Mouse (Mus musculus): ENCODE data around the gene Sec13. TPM values are rescaled to one million over a fixed set of nuclear protein-coding genes. Genes with fewer than 3 reads are reported as not detected.
A peak's percentile ranks its signal among the peaks of the same experiment; 100 is the strongest.
"Not testable (repeated sequence)": the region's sequence is repeated elsewhere in the genome, so short reads cannot be mapped to it uniquely, and the experiment has no call there.

Sec13 gene
- polyA plus RNA-seq, 1 experiment from 2014 or later, result 110 TPM

DNA sequence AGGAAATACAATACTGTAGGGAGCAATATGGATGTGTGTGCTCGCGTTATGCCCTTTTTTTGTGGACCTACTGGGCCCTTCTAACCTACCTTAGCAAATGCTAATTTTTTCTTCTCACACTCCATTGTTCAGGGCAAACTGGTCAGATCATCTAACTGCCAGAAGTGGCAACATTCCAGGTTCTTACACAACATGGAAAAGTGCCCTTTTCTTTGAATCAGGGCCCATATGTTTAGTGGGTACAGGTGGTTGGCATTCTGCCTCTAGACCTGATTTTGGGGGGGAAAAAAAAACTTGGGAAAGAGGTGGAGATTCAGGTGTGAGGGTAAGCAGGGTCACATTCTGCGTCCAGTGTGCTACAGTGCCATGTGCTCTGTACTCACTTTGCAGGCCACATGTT lies 23.0 kb downstream of the Sec13 start:
- Histone ChIP-seq H3K27me3 (ENCODE audit: insufficient read depth, low read length) (no peaks in the 10 kb centered on the region), H3K4me1 (ENCODE audit: insufficient read depth) (peaks cover 28% of the 10 kb centered on the region), H3K4me3 (ENCODE audit: low read depth, low read length) (no peak overlapping the region), H3K4me2 (ENCODE audit: low read depth, low read length) (no peak overlapping the region), H3K27ac (ENCODE audit: low read depth) (no peak overlapping the region), H3K36me3 (replicated peaks; ENCODE audit: insufficient read depth, low read length) (peaks cover 59% of the 10 kb centered on the region), H3K9me3 (ENCODE audit: low read length) (no peaks in the 10 kb centered on the region), H3K9ac (replicated peaks) (no peak overlapping the region)
- DNase-seq, result no peak
- no peak; the same call in 1 of the 2 replicates for ATAC-seq
- TF ChIP-seq EP300 (IDR thresholded peaks at IDR 0.05; ENCODE audit: low read depth), result no peak
- no peak for TF ChIP-seq CTCF (IDR thresholded peaks at IDR 0.05; ENCODE audit: low read depth)
- 77% methylated on average over 3 of the region's 3 CpGs for WGBS (ENCODE audit: insufficient replicate concordance)

DNA sequence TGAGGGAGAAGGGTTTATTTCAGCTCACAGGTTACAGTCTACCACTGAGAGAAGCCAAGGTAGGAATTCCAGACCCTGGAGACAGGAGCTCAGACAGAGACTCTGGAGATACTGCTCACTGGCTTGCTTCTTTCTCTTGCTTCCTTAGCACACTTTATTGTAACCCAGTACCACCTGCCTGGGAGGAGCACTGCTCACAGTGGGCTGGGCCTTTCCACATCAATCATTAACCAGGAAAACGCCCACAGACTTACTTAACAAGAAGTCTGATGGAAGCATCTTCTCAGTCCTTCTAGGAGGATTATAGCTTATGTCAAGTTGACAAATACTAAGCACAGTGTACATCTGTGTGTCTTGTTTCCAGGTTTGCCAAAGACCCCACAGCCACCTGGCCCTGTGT lies 25.7 kb downstream of the Sec13 start:
- WGBS (ENCODE audit: insufficient replicate concordance), result 69% methylated on average over 1 of the region's 1 CpGs
- Histone ChIP-seq H3K4me2 (ENCODE audit: low read depth, low read length) (no peak overlapping the region), H3K27ac (ENCODE audit: low read depth) (peak overlapping the region; percentile 46; the same call in 1 of the 2 replicates), H3K36me3 (replicated peaks; ENCODE audit: insufficient read depth, low read length) (peaks cover 74% of the 10 kb centered on the region), H3K9ac (replicated peaks) (no peak overlapping the region), H3K4me3 (ENCODE audit: low read depth, low read length) (no peak overlapping the region), H3K9me3 (ENCODE audit: low read length) (no peaks in the 10 kb centered on the region), H3K27me3 (ENCODE audit: insufficient read depth, low read length) (no peaks in the 10 kb centered on the region), H3K4me1 (ENCODE audit: insufficient read depth) (peaks cover 19% of the 10 kb centered on the region)
- no peak for DNase-seq
- TF ChIP-seq EP300 (IDR thresholded peaks at IDR 0.05; ENCODE audit: low read depth) (no peak), CTCF (IDR thresholded peaks at IDR 0.05; ENCODE audit: low read depth) (no peak)
- no peak for ATAC-seq

GRCm38 (mm10) chr6:113714276-113714675 lies 26.3 kb downstream of the Sec13 start:
- no peaks in the 10 kb centered on the region for H3K27me3 ChIP-seq (ENCODE audit: insufficient read depth, low read length)
- TF ChIP-seq EP300 (IDR thresholded peaks at IDR 0.05; ENCODE audit: low read depth) (no peak), CTCF (IDR thresholded peaks at IDR 0.05; ENCODE audit: low read depth) (no peak)
- ATAC-seq (peak; percentile 28; the same call in 1 of the 2 replicates), DNase-seq (no peak)
- peaks cover 76% of the 10 kb centered on the region for H3K36me3 ChIP-seq (replicated peaks; ENCODE audit: insufficient read depth, low read length)
- H3K4me3 ChIP-seq (ENCODE audit: low read depth, low read length), result no peak overlapping the region
- no peaks in the 10 kb centered on the region for H3K9me3 ChIP-seq (ENCODE audit: low read length)
- no peak overlapping the region for H3K4me2 ChIP-seq (ENCODE audit: low read depth, low read length)
- peaks cover 16% of the 10 kb centered on the region for H3K4me1 ChIP-seq (ENCODE audit: insufficient read depth)
- peak overlapping the region; percentile 46 for H3K27ac ChIP-seq (ENCODE audit: low read depth)
- no peak overlapping the region for H3K9ac ChIP-seq (replicated peaks)
- WGBS (ENCODE audit: insufficient replicate concordance), result 58% methylated on average over 2 of the region's 2 CpGs

- H3K36me3 ChIP-seq (replicated peaks; ENCODE audit: insufficient read depth, low read length), result peaks cover 81% of the 10 kb centered on the region
- not testable (repeated sequence) for H3K9me3 ChIP-seq (ENCODE audit: low read length); H3K4me3 ChIP-seq (ENCODE audit: low read depth, low read length); DNase-seq; H3K9ac ChIP-seq (replicated peaks); H3K27ac ChIP-seq (ENCODE audit: low read depth); ATAC-seq; H3K4me2 ChIP-seq (ENCODE audit: low read depth, low read length); H3K27me3 ChIP-seq (ENCODE audit: insufficient read depth, low read length)
- H3K4me1 ChIP-seq (ENCODE audit: insufficient read depth), result peaks cover 15% of the 10 kb centered on the region
- 88% methylated on average over 5 of the region's 5 CpGs for WGBS (ENCODE audit: insufficient replicate concordance)
These were observed 27.2 kb downstream of the Sec13 start for GRCm38 (mm10) chr6:113713389-113713788.

DNA sequence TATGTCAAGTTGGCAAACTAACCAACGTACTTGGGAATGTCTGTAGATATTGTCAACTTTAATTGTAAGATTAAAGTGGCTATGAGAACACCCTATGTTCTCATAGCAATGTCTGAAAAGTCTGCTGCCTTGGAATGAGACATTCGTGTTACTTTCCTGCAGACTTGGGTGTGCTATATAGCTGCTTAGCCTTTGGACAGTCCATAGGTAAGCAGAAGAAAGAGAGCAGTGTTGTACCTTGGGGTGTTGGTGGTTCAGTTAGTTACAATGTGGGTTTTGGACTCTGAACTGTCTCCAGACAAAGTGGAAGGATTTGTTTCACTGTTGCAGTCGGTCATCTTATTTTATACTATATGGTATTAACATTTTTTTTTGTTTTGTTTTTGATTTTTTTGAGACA lies 27.8 kb downstream of the Sec13 start:
- Histone ChIP-seq H3K4me2 (ENCODE audit: low read depth, low read length) (no peak overlapping the region), H3K27me3 (ENCODE audit: insufficient read depth, low read length) (no peaks in the 10 kb centered on the region), H3K4me3 (ENCODE audit: low read depth, low read length) (no peak overlapping the region), H3K9ac (replicated peaks) (no peak overlapping the region), H3K36me3 (replicated peaks; ENCODE audit: insufficient read depth, low read length) (peaks cover 85% of the 10 kb centered on the region), H3K9me3 (ENCODE audit: low read length) (no peaks in the 10 kb centered on the region), H3K27ac (ENCODE audit: low read depth) (no peak overlapping the region), H3K4me1 (ENCODE audit: insufficient read depth) (peaks cover 11% of the 10 kb centered on the region)
- DNase-seq, result no peak
- whole genome bisulfite sequencing (ENCODE audit: insufficient replicate concordance), result 83% methylated on average over 3 of the region's 3 CpGs
- no peak for TF ChIP-seq EP300 (IDR thresholded peaks at IDR 0.05; ENCODE audit: low read depth)
- no peak for TF ChIP-seq CTCF (IDR thresholded peaks at IDR 0.05; ENCODE audit: low read depth)
- ATAC-seq, result no peak

DNA sequence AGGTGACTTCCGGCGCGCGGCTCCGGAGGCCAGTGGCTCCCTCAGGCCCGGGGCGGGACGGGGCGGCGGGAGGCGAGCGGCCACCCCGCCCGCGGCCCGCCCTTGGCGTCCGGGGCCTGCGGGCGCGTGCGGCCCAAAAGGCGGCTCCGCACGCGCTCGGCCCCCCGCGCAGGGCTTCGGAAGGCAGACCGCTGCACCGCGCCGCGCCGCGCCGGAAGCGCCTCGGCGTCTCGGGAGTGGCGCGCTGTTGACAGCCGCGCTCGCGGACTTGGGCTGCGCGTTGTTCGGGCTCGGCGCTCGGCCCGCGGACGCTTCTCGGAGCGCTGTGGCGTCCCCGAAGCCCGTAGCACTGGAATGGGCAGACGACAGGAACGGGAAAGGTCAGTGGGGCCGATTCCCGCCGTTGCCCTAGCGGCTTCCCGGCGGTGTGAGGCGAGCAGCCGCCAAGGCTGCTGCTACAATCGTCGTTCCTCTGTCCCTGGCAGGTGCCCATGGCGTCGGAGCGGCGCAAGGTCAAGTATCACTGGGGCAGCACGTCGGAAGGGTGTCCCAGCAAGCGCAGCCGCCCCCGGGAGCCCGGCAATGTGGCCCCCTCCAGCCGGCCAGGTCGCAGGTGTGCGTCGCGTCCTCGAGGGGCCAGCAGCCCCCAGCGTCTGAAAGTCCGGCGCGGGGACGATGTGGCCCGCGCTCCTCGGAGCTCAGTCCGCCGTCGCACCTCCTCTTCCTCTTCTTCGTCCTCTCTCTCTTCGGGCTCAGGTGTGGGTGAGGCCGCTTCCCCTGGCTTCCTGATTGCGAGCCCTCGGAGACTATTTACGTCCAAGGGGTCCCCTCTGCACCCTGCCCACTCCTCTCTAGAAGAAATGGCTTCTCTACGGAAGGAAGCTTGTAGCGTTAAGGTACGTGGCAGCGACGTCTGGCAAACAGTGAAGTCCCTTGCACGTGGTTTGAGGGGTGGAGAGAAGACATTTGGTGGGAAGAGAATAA lies 43.0 kb downstream of the Sec13 start:
- Histone ChIP-seq H3K36me3 (replicated peaks; ENCODE audit: insufficient read depth, low read length) (peaks cover 32% of the 10 kb centered on the region), H3K9me3 (ENCODE audit: low read length) (no peaks in the 10 kb centered on the region), H3K4me2 (ENCODE audit: low read depth, low read length) (peak overlapping the region; percentile 98), H3K4me3 (ENCODE audit: low read depth, low read length) (peak overlapping the region; percentile 81), H3K27me3 (ENCODE audit: insufficient read depth, low read length) (no peaks in the 10 kb centered on the region), H3K4me1 (ENCODE audit: insufficient read depth) (peaks cover 41% of the 10 kb centered on the region), H3K27ac (ENCODE audit: low read depth) (peak overlapping the region; percentile 99), H3K9ac (replicated peaks) (peak overlapping the region; percentile 85)
- TF ChIP-seq CTCF (IDR thresholded peaks at IDR 0.05; ENCODE audit: low read depth) (no peak), EP300 (IDR thresholded peaks at IDR 0.05; ENCODE audit: low read depth) (no peak)
- peak; percentile 55 for ATAC-seq
- WGBS (ENCODE audit: insufficient replicate concordance), result 3% methylated on average over 75 of the region's 113 CpGs
- no peak for DNase-seq

Measured in liver, postnatal 0 days (tissue).